Mouse (Mus musculus) MEL (cell line): ENCODE data around the gene Cbfa2t2. TPM values are rescaled to one million over a fixed set of nuclear protein-coding genes. Genes with fewer than 3 reads are reported as not detected.

Experiments
- DNase-seq: peaks from one replicate; pipeline ENCODE4 v3.0.0; 2011; ENCODE audit warnings: low read depth, low spot score
- H3K27ac ChIP-seq: 2 replicates; pipeline ENCODE4 v1.5.1; 2012; ENCODE audit warnings: low read depth, mild to moderate bottlenecking, control low read depth, low read length, moderate library complexity; ENCODE audit not compliant: control insufficient read depth
- H3K27me3 ChIP-seq, 2 experiments: fragments of 150-350 bp in 1 of 2; sonication (generic) in 1 of 2; 2 replicates each; pipeline ENCODE4 v1.6.1; 2012; ENCODE audit warnings: low read length in 2 of 2, mild to moderate bottlenecking in 2 of 2, improper control_type of control experiment in 1 of 2, moderate library complexity in 1 of 2; ENCODE audit not compliant: insufficient read depth in 2 of 2, control insufficient read depth in 1 of 2
- H3K36me3 ChIP-seq, 2 experiments: 2 replicates each; pipeline ENCODE4 v1.6.1; 2012 to 2014; ENCODE audit warnings: low read length in 2 of 2, improper control_type of control experiment in 1 of 2, inconsistent platforms in 1 of 2, mild to moderate bottlenecking in 1 of 2; ENCODE audit not compliant: insufficient read depth in 2 of 2, control insufficient read depth in 1 of 2
- H3K4me1 ChIP-seq, 2 experiments: fragments of 150-350 bp in 1 of 2; sonication (generic) in 1 of 2; 2 replicates each; pipeline ENCODE4 v1.6.1; 2012; ENCODE audit warnings: low read length in 2 of 2, improper control_type of control experiment in 1 of 2, mild to moderate bottlenecking in 1 of 2; ENCODE audit not compliant: insufficient read depth in 2 of 2, control insufficient read depth in 1 of 2
- H3K4me3 ChIP-seq, 2 experiments: fragments of 150-350 bp in 1 of 2; sonication (generic) in 1 of 2; 2 replicates each; pipeline ENCODE4 v1.5.1; 2012; ENCODE audit warnings: low read depth in 2 of 2, low read length in 2 of 2, mild to moderate bottlenecking in 2 of 2, moderate library complexity in 2 of 2, control low read depth in 1 of 2, improper control_type of control experiment in 1 of 2; ENCODE audit not compliant: control insufficient read depth in 1 of 2, insufficient read depth in 1 of 2
- H3K79me2 ChIP-seq: 2 replicates; pipeline ENCODE4 v1.6.1; 2012; ENCODE audit warnings: mild to moderate bottlenecking, low read length, moderate library complexity; ENCODE audit not compliant: control insufficient read depth, poor library complexity, insufficient read depth
- H3K9ac ChIP-seq: 2 replicates; pipeline ENCODE4 v1.6.1; 2012; ENCODE audit warnings: low read depth, mild to moderate bottlenecking, control low read depth, low read length, moderate library complexity; ENCODE audit not compliant: control insufficient read depth, poor library complexity, severe bottlenecking
- H3K9me3 ChIP-seq: fragments of 150-350 bp; sonication (generic); replicated peaks from 2 replicates; pipeline ENCODE4 v1.6.1; 2012; ENCODE audit warnings: mild to moderate bottlenecking, low read length, improper control_type of control experiment, moderate library complexity; ENCODE audit not compliant: insufficient read depth
- BHLHE40 ChIP-seq: IDR thresholded peaks from 2 replicates; pipeline ENCODE4 v1.6.1; 2012; ENCODE audit warnings: low read depth, mild to moderate bottlenecking, inconsistent platforms, low read length, improper control_type of control experiment, borderline replicate concordance
- ELF1 ChIP-seq: IDR thresholded peaks from 2 replicates; pipeline ENCODE4 v1.6.1; 2014; ENCODE audit warnings: low read depth, mild to moderate bottlenecking, inconsistent platforms, low read length, improper control_type of control experiment, moderate library complexity
- ETS1 ChIP-seq: IDR thresholded peaks from 2 replicates; pipeline ENCODE4 v1.6.1; 2012; ENCODE audit warnings: low read depth, mild to moderate bottlenecking, inconsistent platforms, low read length, improper control_type of control experiment, moderate library complexity
- GATA1 ChIP-seq: IDR thresholded peaks from 2 replicates; pipeline ENCODE4 v1.6.1; 2011; ENCODE audit warnings: low read depth, low read length, improper control_type of control experiment
- MYC ChIP-seq: IDR thresholded peaks from 2 replicates; pipeline ENCODE4 v1.6.1; 2011; ENCODE audit warnings: low read depth, mild to moderate bottlenecking, low read length, improper control_type of control experiment, moderate library complexity
- NRF1 ChIP-seq: IDR thresholded peaks from 2 replicates; pipeline ENCODE4 v1.6.1; 2014; ENCODE audit warnings: low read depth, mild to moderate bottlenecking, inconsistent platforms, low read length, improper control_type of control experiment, moderate library complexity; ENCODE audit not compliant: poor library complexity, insufficient read depth, severe bottlenecking
- POLR2A ChIP-seq, 2 experiments: IDR thresholded peaks; 2 replicates each; pipeline ENCODE4 v1.6.1; 2011 to 2012; ENCODE audit warnings: low read length in 2 of 2, mild to moderate bottlenecking in 2 of 2, control low read depth in 1 of 2, improper control_type of control experiment in 1 of 2, low read depth in 1 of 2, moderate library complexity in 1 of 2; ENCODE audit not compliant: control insufficient read depth in 1 of 2, insufficient read depth in 1 of 2, poor library complexity in 1 of 2
- POLR2AphosphoS2 ChIP-seq: IDR thresholded peaks from 2 replicates; pipeline ENCODE4 v1.6.1; 2011; ENCODE audit warnings: low read length, improper control_type of control experiment
- POLR2AphosphoS5 ChIP-seq: IDR thresholded peaks from 2 replicates; pipeline ENCODE4 v1.6.1; 2012; ENCODE audit warnings: low read depth, borderline replicate concordance, mild to moderate bottlenecking, inconsistent platforms, low read length, moderate library complexity, mixed read lengths
- RCOR1 ChIP-seq: IDR thresholded peaks from 2 replicates; pipeline ENCODE4 v1.6.1; 2012; ENCODE audit warnings: low read depth, mild to moderate bottlenecking, inconsistent platforms, low read length, improper control_type of control experiment
- SIN3A ChIP-seq: IDR thresholded peaks from 2 replicates; pipeline ENCODE4 v1.6.1; 2012; ENCODE audit warnings: low read length, improper control_type of control experiment, inconsistent platforms
- TBP ChIP-seq: IDR thresholded peaks from 2 replicates; pipeline ENCODE4 v1.8.0; 2011; ENCODE audit warnings: low read depth, low read length, improper control_type of control experiment
- UBTF ChIP-seq: IDR thresholded peaks from 2 replicates; pipeline ENCODE4 v1.6.1; 2012; ENCODE audit warnings: low read depth, mild to moderate bottlenecking, inconsistent platforms, low read length, improper control_type of control experiment, moderate library complexity, borderline replicate concordance; ENCODE audit not compliant: insufficient read depth
- USF1 ChIP-seq: IDR thresholded peaks from 2 replicates; pipeline ENCODE4 v1.6.1; 2014; ENCODE audit warnings: low read depth, mild to moderate bottlenecking, inconsistent platforms, low read length, improper control_type of control experiment, moderate library complexity
- USF2 ChIP-seq, 2 experiments: IDR thresholded peaks; 2 replicates each; pipeline ENCODE4 v1.6.1; 2011 to 2012; ENCODE audit warnings: improper control_type of control experiment in 2 of 2, low read length in 2 of 2, borderline replicate concordance in 1 of 2, inconsistent platforms in 1 of 2, low read depth in 1 of 2, mild to moderate bottlenecking in 1 of 2; ENCODE audit not compliant: insufficient read depth in 1 of 2
- ZMIZ1 ChIP-seq: IDR thresholded peaks from 2 replicates; pipeline ENCODE4 v1.6.1; 2012; ENCODE audit warnings: low read depth, mild to moderate bottlenecking, inconsistent platforms, low read length, improper control_type of control experiment, moderate library complexity
- polyA plus RNA-seq, 2 experiments: library from polyadenylated mRNA; stranded (reverse) in 1 of 2; unstranded in 1 of 2; fragments of >175 nt in 1 of 2; fragments of >200 nt in 1 of 2; gene quantifications; 2 replicates each; pipeline versions ENCODE4 v1.2.1 to v1.2.4; 2012; ENCODE audit warnings: low replicate concordance in 2 of 2, low read depth in 1 of 2; ENCODE audit not compliant: insufficient read length in 2 of 2, insufficient read depth in 1 of 2, missing spikeins in 1 of 2
- total RNA-seq: library from RNA; depleted of rRNA; stranded (reverse); fragments of 300-350 nt; gene quantifications from 2 replicates; pipeline ENCODE4 v1.2.3, GENCODE M21; 2012

Gene Cbfa2t2
- total and polyA plus RNA-seq, 3 experiments: 5.9 to 23.1 TPM; not detected in 1

DNA sequence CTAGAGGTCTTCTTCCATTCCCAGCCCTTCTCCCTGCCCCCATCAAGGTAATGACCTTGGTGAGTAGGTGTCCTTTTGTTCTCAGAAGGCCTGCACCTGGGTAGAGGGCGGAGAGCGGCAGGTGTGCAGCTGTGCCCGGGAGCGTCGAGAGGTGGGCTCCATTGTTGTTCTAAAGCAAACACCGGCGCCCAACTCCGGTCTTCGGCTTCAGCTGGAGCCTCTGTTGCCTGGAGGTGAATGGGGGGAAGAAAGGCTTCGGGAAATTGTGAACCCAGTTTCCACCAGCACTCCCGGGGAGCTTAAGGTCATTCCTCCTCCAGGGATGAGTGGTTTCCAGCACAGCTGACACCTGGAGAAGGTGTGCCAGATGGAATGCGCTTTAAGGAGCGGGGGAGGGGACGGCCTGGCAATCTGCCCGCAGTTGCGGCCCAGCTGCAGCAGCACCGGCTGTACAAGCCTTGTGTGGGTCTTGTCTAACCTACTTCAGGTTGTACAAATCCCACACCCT, 8.4 kb upstream of the Cbfa2t2 start (continued):
- no peak for TF ChIP-seq SIN3A

DNA sequence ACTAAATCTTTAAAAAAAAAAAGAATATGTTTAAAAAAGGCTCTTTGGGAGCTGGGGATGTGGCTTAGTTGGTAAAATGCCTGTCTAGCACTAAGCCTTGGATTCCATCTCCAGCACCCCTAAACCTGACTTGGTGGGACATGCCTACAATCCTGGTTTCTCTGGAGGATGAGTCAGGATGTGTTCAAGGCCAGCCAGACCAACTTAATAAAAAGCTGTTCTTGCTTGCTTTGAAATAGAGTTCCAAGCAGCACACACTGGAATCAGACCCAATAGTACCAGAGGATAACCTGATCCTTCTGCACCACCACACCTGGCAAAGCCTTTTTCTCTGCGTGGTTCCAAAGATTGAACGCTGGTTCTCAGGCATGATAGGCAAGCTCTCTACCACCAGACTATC, 5.7 kb upstream of the Cbfa2t2 start:
- Histone ChIP-seq H3K27ac (no peak overlapping the region), H3K9me3 (no peaks in the 10 kb centered on the region), H3K36me3 (peaks cover 0 to 15% of the 10 kb centered on the region in 2 experiments; a peak in 2 of 4 replicates), H3K9ac (no peak overlapping the region), H3K79me2 (no peaks in the 10 kb centered on the region), H3K27me3 (no peaks in the 10 kb centered on the region), H3K4me1 (peaks cover 2 to 12% of the 10 kb centered on the region in 2 experiments; a peak in 3 of 4 replicates), H3K4me3 (no peak overlapping the region)
- DNase-seq: no peak
- TF ChIP-seq POLR2A (IDR thresholded peaks at IDR 0.05; ENCODE audit: control insufficient read depth in 1 of 2, insufficient read depth in 1 of 2, low read depth in 1 of 2, low read length in 2 of 2, poor library complexity in 1 of 2) (no peak), BHLHE40 (no peak), POLR2AphosphoS5 (no peak), GATA1 (no peak), UBTF (no peak), ELF1 (no peak), USF2 (IDR thresholded peaks at IDR 0.05; ENCODE audit: borderline replicate concordance in 1 of 2, insufficient read depth in 1 of 2, low read depth in 1 of 2, low read length in 2 of 2) (no peak), RCOR1 (no peak), MYC (no peak), TBP (no peak), ZMIZ1 (no peak), ETS1 (no peak)

DNA sequence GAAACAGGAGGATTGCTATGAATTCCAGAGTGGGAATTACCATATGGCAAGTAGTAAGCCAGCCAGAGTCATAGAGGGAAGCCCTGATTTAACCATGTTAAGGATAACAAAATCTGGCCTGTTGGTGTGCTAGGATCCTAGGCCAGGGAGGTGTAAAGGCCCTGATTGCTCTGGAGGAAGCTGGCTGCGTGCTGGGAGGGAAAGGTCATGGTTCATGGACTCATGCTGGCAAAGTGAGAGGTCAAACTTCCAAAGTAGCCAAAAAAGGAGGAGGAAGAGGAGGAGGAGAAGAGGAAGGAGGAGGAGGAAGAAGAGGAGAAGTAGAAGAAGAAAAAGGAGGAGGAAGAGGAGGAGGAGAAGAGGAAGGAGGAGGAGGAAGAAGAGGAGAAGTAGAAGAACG, 3.6 kb upstream of the Cbfa2t2 start:
- peaks cover 0 to 20% of the 10 kb centered on the region in 2 experiments; a peak in 2 of 4 replicates for H3K36me3 ChIP-seq
- H3K4me3 ChIP-seq: no peak overlapping the region
- no peak for DNase-seq
- no peaks in the 10 kb centered on the region for H3K27me3 ChIP-seq
- H3K9me3 ChIP-seq: no peaks in the 10 kb centered on the region
- H3K9ac ChIP-seq: no peak overlapping the region
- peaks cover 11% of the 10 kb centered on the region for H3K79me2 ChIP-seq
- TF ChIP-seq NRF1: no peak
- no peak for TF ChIP-seq POLR2AphosphoS2
- TF ChIP-seq USF1: no peak
- TF ChIP-seq BHLHE40: no peak
- no peak overlapping the region for H3K27ac ChIP-seq
- H3K4me1 ChIP-seq: peaks cover 2 to 12% of the 10 kb centered on the region in 2 experiments; a peak in 3 of 4 replicates
